Mouse (Mus musculus): ENCODE results near the gene Ethe1. TPM values are rescaled to one million over a fixed set of nuclear protein-coding genes. Genes with fewer than 3 reads are reported as not detected.
A peak's percentile ranks its signal among the peaks of the same experiment; 100 is the strongest.

The Ethe1 gene
- polyA plus RNA-seq, 1 experiment from 2014 or later: 17.6 TPM

- Histone ChIP-seq H3K9me3 (replicated peaks) (0 out of 2 replicates have a peak, but pooled peaks cover 4% of the 10 kb centered on the region), H3K9ac (no peak within 1 kb of the TSS), H3K4me1 (replicated peaks) (peaks cover 10% of the 10 kb centered on the region), H3K27ac (ENCODE audit: poor library complexity, severe bottlenecking) (no peak within 1 kb of the TSS), H3K27me3 (replicated peaks) (peaks cover 57% of the 10 kb centered on the region), H3K4me3 (no peak within 1 kb of the TSS), H3K36me3 (no peaks in the 10 kb centered on the region), H3K4me2 (no peak within 1 kb of the TSS)
- ATAC-seq (ENCODE audit: insufficient number of reproducible peaks, low FRiP score): no peak
- WGBS: 15% methylated on average over 15 of the region's 15 CpGs
Observed at GRCm38 (mm10) chr7:24636264-24636663, 48.9 kb downstream of the Ethe1 start, which contains the start of gene Lypd3. Lypd3 (plus strand) TSS chr7:24636550.

GRCm38 (mm10) chr7:24637046-24637445 lies 49.7 kb downstream of the Ethe1 start:
- ATAC-seq (ENCODE audit: insufficient number of reproducible peaks, low FRiP score): no peak
- no peaks in the 10 kb centered on the region for H3K36me3 ChIP-seq
- peaks cover 63% of the 10 kb centered on the region for H3K27me3 ChIP-seq (replicated peaks)
- no peak overlapping the region for H3K4me3 ChIP-seq
- no peak overlapping the region for H3K9ac ChIP-seq
- H3K9me3 ChIP-seq (replicated peaks): 0 out of 2 replicates have a peak, but pooled peaks cover 4% of the 10 kb centered on the region
- 4% methylated on average over 18 of the region's 18 CpGs for WGBS
- no peak overlapping the region for H3K4me2 ChIP-seq
- H3K27ac ChIP-seq (ENCODE audit: poor library complexity, severe bottlenecking): no peak overlapping the region
- peaks cover 10% of the 10 kb centered on the region for H3K4me1 ChIP-seq (replicated peaks)

GRCm38 (mm10) chr7:24638026-24638856 lies 50.9 kb downstream of the Ethe1 start:
- ATAC-seq (ENCODE audit: insufficient number of reproducible peaks, low FRiP score): no peak
- H3K4me3 ChIP-seq: peak overlapping the region; percentile 39
- H3K27me3 ChIP-seq (replicated peaks): peaks cover 69% of the 10 kb centered on the region
- 3% methylated on average over 35 of the region's 35 CpGs for WGBS
- peaks cover 10% of the 10 kb centered on the region for H3K4me1 ChIP-seq (replicated peaks)
- 0 out of 2 replicates have a peak, but pooled peaks cover 3% of the 10 kb centered on the region for H3K9me3 ChIP-seq (replicated peaks)
- no peaks in the 10 kb centered on the region for H3K36me3 ChIP-seq
- no peak overlapping the region for H3K9ac ChIP-seq
- H3K27ac ChIP-seq (ENCODE audit: poor library complexity, severe bottlenecking): no peak overlapping the region
- peak overlapping the region; percentile 70 for H3K4me2 ChIP-seq

GRCm38 (mm10) chr7:24640450-24640849 lies 53.1 kb downstream of the Ethe1 start:
- ATAC-seq (ENCODE audit: insufficient number of reproducible peaks, low FRiP score): no peak
- no peak overlapping the region for H3K4me3 ChIP-seq
- H3K36me3 ChIP-seq: no peaks in the 10 kb centered on the region
- WGBS: 68% methylated on average over 13 of the region's 13 CpGs
- H3K27me3 ChIP-seq (replicated peaks): peaks cover 74% of the 10 kb centered on the region
- peaks cover 10% of the 10 kb centered on the region for H3K4me1 ChIP-seq (replicated peaks)
- H3K27ac ChIP-seq (ENCODE audit: poor library complexity, severe bottlenecking): no peak overlapping the region
- H3K9me3 ChIP-seq (replicated peaks): no peaks in the 10 kb centered on the region
- H3K4me2 ChIP-seq: no peak overlapping the region
- H3K9ac ChIP-seq: no peak overlapping the region

- Histone ChIP-seq H3K4me2 (no peak overlapping the region), H3K4me3 (no peak overlapping the region), H3K36me3 (no peaks in the 10 kb centered on the region), H3K27ac (ENCODE audit: poor library complexity, severe bottlenecking) (no peak overlapping the region), H3K27me3 (replicated peaks) (peaks cover 56% of the 10 kb centered on the region), H3K9me3 (replicated peaks) (no peaks in the 10 kb centered on the region), H3K4me1 (replicated peaks) (peaks cover 9% of the 10 kb centered on the region), H3K9ac (no peak overlapping the region)
- 5% methylated on average over 9 of the region's 9 CpGs for WGBS
- no peak for ATAC-seq (ENCODE audit: insufficient number of reproducible peaks, low FRiP score)
Observed at GRCm38 (mm10) chr7:24642491-24642890, 55.1 kb downstream of the Ethe1 start.

GRCm38 (mm10) chr7:24644492-24644891 lies 57.1 kb downstream of the Ethe1 start:
- ATAC-seq (ENCODE audit: insufficient number of reproducible peaks, low FRiP score): no peak
- no peaks in the 10 kb centered on the region for H3K36me3 ChIP-seq
- 78% methylated on average over 6 of the region's 6 CpGs for WGBS

GRCm38 (mm10) chr7:24644996-24645395 lies 57.7 kb downstream of the Ethe1 start:
- Histone ChIP-seq H3K9me3 (replicated peaks) (no peaks in the 10 kb centered on the region), H3K9ac (no peak overlapping the region), H3K27ac (ENCODE audit: poor library complexity, severe bottlenecking) (no peak overlapping the region), H3K36me3 (no peaks in the 10 kb centered on the region), H3K4me2 (no peak overlapping the region), H3K27me3 (replicated peaks) (peaks cover 31% of the 10 kb centered on the region), H3K4me1 (replicated peaks) (no peaks in the 10 kb centered on the region), H3K4me3 (no peak overlapping the region)
- ATAC-seq (ENCODE audit: insufficient number of reproducible peaks, low FRiP score): no peak
- whole genome bisulfite sequencing: 69% methylated on average over 7 of the region's 7 CpGs

More at GRCm38 (mm10) chr7:24644492-24644891, 57.1 kb downstream of the Ethe1 start:
- Histone ChIP-seq H3K27ac (ENCODE audit: poor library complexity, severe bottlenecking) (no peak overlapping the region), H3K9ac (no peak overlapping the region), H3K4me1 (replicated peaks) (no peaks in the 10 kb centered on the region), H3K4me2 (no peak overlapping the region), H3K4me3 (no peak overlapping the region), H3K27me3 (replicated peaks) (peaks cover 36% of the 10 kb centered on the region), H3K9me3 (replicated peaks) (no peaks in the 10 kb centered on the region)

- no peaks in the 10 kb centered on the region for H3K4me1 ChIP-seq (replicated peaks)
- no peak overlapping the region for H3K9ac ChIP-seq
- H3K27me3 ChIP-seq (replicated peaks): peaks cover 20% of the 10 kb centered on the region
- WGBS: 67% methylated on average over 7 of the region's 7 CpGs
- no peaks in the 10 kb centered on the region for H3K9me3 ChIP-seq (replicated peaks)
- no peak for ATAC-seq (ENCODE audit: insufficient number of reproducible peaks, low FRiP score)
- H3K4me3 ChIP-seq: no peak overlapping the region
- H3K36me3 ChIP-seq: no peaks in the 10 kb centered on the region
- H3K4me2 ChIP-seq: no peak overlapping the region
- H3K27ac ChIP-seq (ENCODE audit: poor library complexity, severe bottlenecking): no peak overlapping the region
Observed at GRCm38 (mm10) chr7:24646486-24646885, 59.1 kb downstream of the Ethe1 start.

GRCm38 (mm10) chr7:24653681-24654080 lies 66.3 kb downstream of the Ethe1 start:
- 20% methylated on average over 7 of the region's 7 CpGs for WGBS
- Histone ChIP-seq H3K27me3 (replicated peaks) (no peaks in the 10 kb centered on the region), H3K9me3 (replicated peaks) (no peaks in the 10 kb centered on the region), H3K36me3 (no peaks in the 10 kb centered on the region), H3K4me3 (no peak overlapping the region), H3K9ac (no peak overlapping the region), H3K27ac (ENCODE audit: poor library complexity, severe bottlenecking) (no peak overlapping the region), H3K4me2 (no peak overlapping the region), H3K4me1 (replicated peaks) (no peaks in the 10 kb centered on the region)
- ATAC-seq (ENCODE audit: insufficient number of reproducible peaks, low FRiP score): no peak

Data from heart, embryonic 12.5 days (tissue).